9 mouse cellular contexts compared by ENCODE assay signal in the genomic region with DNA sequence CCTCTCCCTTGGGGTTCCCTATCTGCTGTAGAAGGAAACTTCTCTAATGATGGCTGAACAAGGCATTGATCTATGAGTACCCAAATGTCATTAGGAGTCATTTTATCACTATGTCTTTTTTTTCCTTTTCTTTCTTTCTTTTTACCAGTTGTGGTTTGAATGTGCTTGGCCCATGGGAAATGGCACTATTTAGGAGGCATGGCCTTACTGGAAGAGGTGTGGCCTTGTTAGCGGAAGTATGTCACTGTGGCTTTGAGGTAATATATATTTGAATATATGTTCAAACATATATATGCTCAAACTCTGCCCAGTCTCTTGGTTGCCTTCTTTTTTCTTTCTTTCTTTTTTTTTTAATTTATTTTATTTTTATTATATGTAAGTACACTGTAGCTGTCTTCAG. TPM values are rescaled to one million over a fixed set of nuclear protein-coding genes. Genes with fewer than 3 reads are reported as not detected.
DNase-seq lines count a peak whose midpoint lies in the region; ATAC-seq lines count a peak whose summit lies in the region.
"Had no signal": no experiment of that assay in that cellular context is flagged by ENCODE, and none has a peak within 500 bp of the region (broad histone marks: within the 10 kb centered on the region; RNA-seq: fewer than 3 reads in every experiment).

No protein-coding gene starts in this region.

- H3K9me3 ChIP-seq in heart, embryonic 13.5 days, result no peaks in the 10 kb centered on the region
- H3K9me3 ChIP-seq in forebrain, embryonic 15.5 days, result no peaks in the 10 kb centered on the region
- H3K9me3 ChIP-seq in liver, embryonic 15.5 days (replicated peaks), result no peaks in the 10 kb centered on the region

- H3K9ac ChIP-seq in heart, embryonic 13.5 days, result no peak overlapping the region
- H3K9ac ChIP-seq in forebrain, embryonic 15.5 days (replicated peaks), result no peak overlapping the region; the same call in 1 of the 2 replicates
- no peak overlapping the region for H3K9ac ChIP-seq in liver, embryonic 15.5 days

- no peaks in the 10 kb centered on the region for H3K36me3 ChIP-seq in heart, embryonic 13.5 days
- no peaks in the 10 kb centered on the region for H3K36me3 ChIP-seq in forebrain, embryonic 15.5 days
- H3K36me3 ChIP-seq in liver, embryonic 15.5 days (replicated peaks), result no peaks in the 10 kb centered on the region

- intact Hi-C loops in heart, postnatal 14 days (cut with DNase I), result no loop called here

- no peak for DNase-seq in heart, postnatal 14 days
- peak; percentile 18 for DNase-seq in 416B (ENCODE audit: low read depth)
- DNase-seq in embryo, embryonic 9.5 days (ENCODE audit: extremely low spot score), result no peak
- no peak for DNase-seq in embryo, embryonic 10.5 days (ENCODE audit: low spot score)
- DNase-seq: cerebellum, postnatal 10 days had no signal

- H3K4me2 ChIP-seq in heart, embryonic 13.5 days, result peak overlapping the region; percentile 94
- peak overlapping the region; percentile 58 for H3K4me2 ChIP-seq in forebrain, embryonic 15.5 days (replicated peaks)
- H3K4me2 ChIP-seq in liver, embryonic 15.5 days, result peak overlapping the region; percentile 83

- no peak for ATAC-seq in heart, embryonic 13.5 days (ENCODE audit: extremely low read depth, insufficient number of reproducible peaks, low FRiP score, low TSS enrichment)
- no peak for ATAC-seq in forebrain, embryonic 15.5 days (replicated peaks)
- no peak for ATAC-seq in liver, embryonic 15.5 days (ENCODE audit: insufficient read depth)
- ATAC-seq in erythroblast, adult 5-6 weeks (replicated peaks; ENCODE audit: low FRiP score, poor library complexity, severe bottlenecking), result no peak

- 97% methylated on average over 1 of the region's 1 CpGs for WGBS in heart, embryonic 13.5 days
- 90% methylated on average over 1 of the region's 1 CpGs for WGBS in forebrain, embryonic 15.5 days
- WGBS in liver, embryonic 15.5 days (ENCODE audit: insufficient replicate concordance), result 77% methylated on average over 1 of the region's 1 CpGs

- peaks cover 19% of the 10 kb centered on the region for H3K4me1 ChIP-seq in heart, embryonic 13.5 days
- H3K4me1 ChIP-seq in forebrain, embryonic 15.5 days, result peaks cover 20% of the 10 kb centered on the region
- H3K4me1 ChIP-seq in liver, embryonic 15.5 days (replicated peaks), result peaks cover 27% of the 10 kb centered on the region

- no peak overlapping the region for H3K27ac ChIP-seq in heart, embryonic 13.5 days (replicated peaks)
- no peak overlapping the region for H3K27ac ChIP-seq in forebrain, embryonic 15.5 days (replicated peaks)
- no peak overlapping the region for H3K27ac ChIP-seq in liver, embryonic 15.5 days (replicated peaks)

- peak overlapping the region; percentile 90; the same call in 1 of the 2 replicates for H3K4me3 ChIP-seq in heart, embryonic 13.5 days
- H3K4me3 ChIP-seq in forebrain, embryonic 15.5 days, result no peak overlapping the region; the same call in 1 of the 2 replicates
- peak overlapping the region; percentile 91; the same call in 1 of the 2 replicates for H3K4me3 ChIP-seq in liver, embryonic 15.5 days (replicated peaks)

- H3K27me3 ChIP-seq in heart, embryonic 13.5 days (replicated peaks), result peaks cover 12% of the 10 kb centered on the region
- no peaks in the 10 kb centered on the region for H3K27me3 ChIP-seq in forebrain, embryonic 15.5 days
- H3K27me3 ChIP-seq in liver, embryonic 15.5 days, result no peaks in the 10 kb centered on the region

RNA-seq across cellular contexts. Expression of gene Plekhm1, which starts 1.0 kb away (rescaled TPM):
- polyA plus RNA-seq in heart, embryonic 13.5 days (2015; fragmentation: Nextera tagmentation; extraction: Ambion mirVana), result 4.8 and 5.3 TPM in 2 replicates
- total RNA-seq in heart, postnatal 14 days (2021), result 10 to 100 TPM; 10.8 to 11.3 TPM
- polyA plus RNA-seq in forebrain, embryonic 15.5 days (2015; fragmentation: Nextera tagmentation; extraction: Ambion mirVana), result 8.8 and 8.9 TPM in 2 replicates
- 3.4 and 4.4 TPM in 2 replicates for polyA plus RNA-seq in liver, embryonic 15.5 days (2015; fragmentation: Nextera tagmentation; extraction: Ambion mirVana)
- total RNA-seq in erythroblast, adult 5-6 weeks (2015; ENCODE audit: low replicate concordance), result 27.9 and 36.4 TPM in 2 replicates
- 25.6 and 25.7 TPM in 2 replicates for total RNA-seq in erythroblast, adult 5-6 weeks (2017; ENCODE audit: low replicate concordance)

RNA-seq across cellular contexts. Expression of gene Arhgap27, which starts 50.0 kb away (rescaled TPM):
- 5.6 and 5.8 TPM in 2 replicates for polyA plus RNA-seq in heart, embryonic 13.5 days (2015; fragmentation: Nextera tagmentation; extraction: Ambion mirVana)
- total RNA-seq in heart, postnatal 14 days (2021), result 10 to 100 TPM; 27.2 to 29.1 TPM
- polyA plus RNA-seq in forebrain, embryonic 15.5 days (2015; fragmentation: Nextera tagmentation; extraction: Ambion mirVana), result 2.5 and 3.0 TPM in 2 replicates
- 2.7 and 3.0 TPM in 2 replicates for polyA plus RNA-seq in liver, embryonic 15.5 days (2015; fragmentation: Nextera tagmentation; extraction: Ambion mirVana)
- 5.6 and 7.9 TPM in 2 replicates for total RNA-seq in erythroblast, adult 5-6 weeks (2015; ENCODE audit: low replicate concordance)
- 4.9 and 5.7 TPM in 2 replicates for total RNA-seq in erythroblast, adult 5-6 weeks (2017; ENCODE audit: low replicate concordance)
